Mouse (Mus musculus) embryonic fibroblast, embryonic 13.5 days (primary cell): ENCODE measurements around the gene Pctp. TPM values are rescaled to one million over a fixed set of nuclear protein-coding genes. Genes with fewer than 3 reads are reported as not detected.

Experiments used
- H3K27ac ChIP-seq: 2 replicates; pipeline ENCODE4 v1.5.1; 2012; ENCODE audit warnings: low read length, control low read depth, inconsistent platforms; ENCODE audit not compliant: insufficient read depth
- H3K4me1 ChIP-seq: 2 replicates; pipeline ENCODE4 v1.6.1; 2011; ENCODE audit warnings: low read length; ENCODE audit not compliant: control insufficient read depth, insufficient read depth
- H3K4me3 ChIP-seq: 2 replicates; pipeline ENCODE4 v1.5.1; 2011; ENCODE audit warnings: mild to moderate bottlenecking, control low read depth, low read length; ENCODE audit not compliant: insufficient read depth
- CTCF ChIP-seq: IDR thresholded peaks from 2 replicates; pipeline ENCODE4 v1.5.1; 2011; ENCODE audit warnings: mild to moderate bottlenecking, control low read depth, low read length, moderate library complexity, borderline replicate concordance; ENCODE audit not compliant: insufficient read depth
- POLR2A ChIP-seq: IDR thresholded peaks from 2 replicates; pipeline ENCODE4 v1.6.1; 2011; ENCODE audit warnings: low read depth, mild to moderate bottlenecking, control low read depth, low read length, moderate library complexity
- polyA plus RNA-seq: library from polyadenylated mRNA; stranded (reverse); fragments of >200 nt; gene quantifications from 2 replicates; pipeline ENCODE4 v1.2.4, GENCODE M21; 2011; ENCODE audit warnings: low read depth; ENCODE audit not compliant: missing spikeins, insufficient read length

Pctp gene
- 3.8 and 4.1 TPM in 2 replicates for polyA plus RNA-seq

DNA sequence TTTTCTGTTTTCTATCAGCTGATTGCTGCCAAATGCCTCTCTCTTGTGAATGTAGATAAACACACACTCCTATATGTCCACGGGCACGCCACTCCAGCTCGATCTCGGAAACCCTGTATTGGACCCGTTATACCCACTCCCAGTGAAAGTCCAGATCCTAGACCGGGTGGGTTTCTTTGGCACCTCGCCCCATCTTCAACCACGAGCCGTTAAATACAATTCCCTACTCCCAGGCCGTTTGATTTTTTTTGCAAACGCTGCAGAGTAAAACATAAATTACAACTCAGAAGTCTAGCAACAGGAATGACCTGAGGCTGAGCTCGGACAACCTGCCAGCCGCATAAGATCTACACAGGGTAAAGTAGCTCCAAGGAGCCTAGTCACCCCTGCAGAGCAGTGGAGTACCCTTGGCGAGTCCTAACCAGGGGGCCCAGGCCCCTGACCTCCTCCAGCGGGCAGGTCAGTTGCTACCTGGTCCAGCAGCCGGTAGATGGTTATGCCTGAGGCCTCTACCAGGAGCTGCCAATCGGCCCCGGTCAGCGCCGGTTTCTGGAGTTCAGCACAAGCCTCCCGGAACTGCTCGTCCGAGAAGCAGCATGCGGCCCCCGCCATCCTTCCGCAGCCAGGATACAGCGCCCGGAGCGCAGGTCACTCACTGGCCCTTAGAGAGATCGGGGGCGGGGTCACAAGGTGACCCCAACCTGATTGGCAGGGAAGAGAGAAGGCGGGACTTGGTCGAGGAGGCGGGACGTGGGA is at the start of gene Pctp:
Gene Pctp (minus strand): TSS at position 664 of the 756 bp plus-strand sequence.
- H3K4me3 ChIP-seq, result peak within 1 kb of the TSS; percentile 77
- no peak within 1 kb of the TSS for H3K27ac ChIP-seq

DNA sequence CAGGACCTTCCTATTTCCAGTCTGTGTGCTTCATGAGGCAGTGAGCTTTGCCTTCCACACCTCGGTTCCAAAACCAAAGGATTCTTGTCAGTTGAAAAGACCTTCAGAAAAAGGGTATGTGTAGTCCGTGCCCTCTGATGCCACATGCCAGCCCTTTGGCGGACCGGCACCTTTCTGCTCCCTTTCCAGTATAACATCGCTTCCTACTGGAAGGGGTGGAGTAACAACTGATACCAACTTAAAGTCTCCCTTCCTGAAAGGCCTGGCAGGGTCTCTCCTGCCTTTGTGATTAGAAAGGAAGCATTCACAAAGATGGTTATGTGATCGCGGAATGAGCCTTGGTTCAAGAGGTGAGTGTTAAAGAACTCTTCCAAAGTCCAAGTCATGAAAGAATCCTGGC is 47.3 kb upstream of the Pctp start:
- Histone ChIP-seq H3K4me3 (no peak overlapping the region), H3K4me1 (no peaks in the 10 kb centered on the region)
- no peak for TF ChIP-seq POLR2A
- TF ChIP-seq CTCF, result no peak

More for the DNA sequence above, at the start of gene Pctp:
- TF ChIP-seq POLR2A (peak; percentile 70), CTCF (no peak)
- H3K4me1 ChIP-seq, result no peaks in the 10 kb centered on the region

DNA sequence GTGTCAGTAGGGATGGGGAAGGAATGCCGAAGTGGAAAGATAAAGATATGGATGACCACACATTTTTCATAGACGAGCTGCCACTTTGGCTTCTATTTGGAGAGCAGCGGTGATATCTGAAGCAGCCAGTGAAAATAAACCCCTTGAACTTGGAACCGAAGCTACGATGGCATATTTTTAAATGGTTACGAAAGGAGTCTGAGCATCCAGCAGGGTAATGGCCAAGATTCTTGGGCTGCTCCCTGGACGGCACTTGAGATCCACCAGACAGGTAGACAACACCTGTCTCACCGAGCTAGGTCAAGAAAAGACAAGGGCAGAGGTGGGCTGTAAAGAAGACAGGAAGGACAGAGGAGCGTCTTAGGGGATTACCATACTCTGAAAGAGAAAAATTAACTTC is 44.6 kb upstream of the Pctp start:
- Histone ChIP-seq H3K4me3 (no peak overlapping the region), H3K27ac (no peak overlapping the region), H3K4me1 (no peaks in the 10 kb centered on the region)
- TF ChIP-seq POLR2A, result no peak

More for the DNA sequence above, 47.3 kb upstream of the Pctp start:
- no peak overlapping the region for H3K27ac ChIP-seq

DNA sequence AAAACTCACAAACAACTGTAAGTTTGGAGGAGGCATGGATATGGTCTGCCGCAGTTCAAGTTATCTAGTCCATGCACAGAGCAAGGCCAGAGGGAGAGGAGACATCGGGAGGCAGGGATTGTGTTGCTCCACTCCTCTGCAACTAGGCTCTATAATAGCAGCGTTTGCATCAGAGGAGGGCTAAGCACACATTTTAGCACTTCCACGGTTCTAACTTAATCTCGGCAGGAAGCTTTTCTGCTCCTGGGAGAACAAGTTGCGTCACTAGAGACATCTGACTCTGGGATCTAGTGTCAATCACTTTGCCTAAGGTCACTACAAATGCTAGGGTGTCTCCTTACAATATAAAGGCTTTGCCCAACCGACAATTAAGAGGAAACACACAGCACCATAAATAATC is 43.5 kb upstream of the Pctp start:
- Histone ChIP-seq H3K4me1 (no peaks in the 10 kb centered on the region), H3K27ac (no peak overlapping the region), H3K4me3 (no peak overlapping the region)
- no peak for TF ChIP-seq POLR2A
- TF ChIP-seq CTCF, result no peak

DNA sequence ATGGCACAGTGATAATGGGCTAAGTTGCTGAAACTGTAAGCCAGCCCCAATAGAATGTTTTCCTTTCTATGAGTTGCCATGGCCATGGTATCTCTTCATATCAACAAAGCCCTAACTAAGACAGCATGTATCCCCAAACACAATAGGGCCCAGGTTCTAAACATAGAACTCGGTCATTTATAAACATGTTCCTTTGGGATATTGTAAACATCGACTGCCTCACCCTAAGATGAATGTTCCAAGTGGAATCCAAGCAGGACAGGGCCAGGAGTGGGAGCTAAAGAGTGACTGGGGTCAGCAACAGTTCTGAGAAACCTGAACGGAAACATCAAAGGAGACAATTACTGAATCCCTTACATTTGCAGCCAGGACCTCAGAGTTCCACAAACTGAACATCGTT is 41.8 kb upstream of the Pctp start:
- TF ChIP-seq POLR2A (no peak), CTCF (no peak)
- no peak overlapping the region for H3K27ac ChIP-seq
- H3K4me3 ChIP-seq, result no peak overlapping the region

DNA sequence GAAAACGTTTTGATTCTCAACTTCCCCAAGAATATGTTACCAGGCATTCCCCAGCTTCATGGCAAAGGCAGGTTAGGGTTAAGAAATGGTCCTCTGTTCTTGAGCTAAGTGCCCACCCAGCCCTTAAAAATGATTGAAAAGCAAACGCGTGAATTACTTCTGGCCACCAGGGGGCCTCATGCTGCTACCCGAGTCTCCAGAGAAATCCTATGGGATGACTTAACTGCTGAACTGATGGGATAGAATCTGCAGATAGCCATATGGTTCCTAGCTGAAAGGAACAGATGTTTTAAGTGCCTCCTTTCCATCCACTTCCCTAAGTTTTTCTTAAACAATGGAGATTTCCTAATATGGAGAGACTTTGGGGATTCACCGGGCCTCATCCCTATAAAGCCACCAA is 35.3 kb upstream of the Pctp start:
- no peak overlapping the region for H3K27ac ChIP-seq
- H3K4me3 ChIP-seq, result no peak overlapping the region
- TF ChIP-seq POLR2A (no peak), CTCF (no peak)
- no peaks in the 10 kb centered on the region for H3K4me1 ChIP-seq

More for the DNA sequence above, 41.8 kb upstream of the Pctp start:
- no peaks in the 10 kb centered on the region for H3K4me1 ChIP-seq

DNA sequence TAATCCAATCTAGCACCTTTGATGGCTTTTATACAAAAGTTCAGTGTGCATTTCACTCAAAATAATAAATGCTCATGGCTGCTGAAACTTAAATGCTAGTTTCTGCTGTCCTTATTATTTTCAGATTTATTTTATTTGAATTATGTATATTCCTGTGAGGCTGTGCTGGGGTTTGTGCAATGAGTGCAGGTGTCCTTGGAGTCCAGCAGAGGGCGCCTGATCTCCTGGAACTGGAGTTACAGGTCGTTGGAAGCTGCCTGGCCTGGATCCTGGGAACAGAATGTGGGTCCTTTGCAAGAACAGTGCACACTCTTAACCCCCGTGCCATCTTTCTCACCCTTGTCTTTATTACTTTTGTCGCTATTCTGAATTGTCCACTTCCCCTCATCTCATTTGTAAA is 33.7 kb upstream of the Pctp start:
- Histone ChIP-seq H3K4me3 (no peak overlapping the region), H3K27ac (no peak overlapping the region), H3K4me1 (no peaks in the 10 kb centered on the region)
- no peak for TF ChIP-seq CTCF
- TF ChIP-seq POLR2A, result no peak

DNA sequence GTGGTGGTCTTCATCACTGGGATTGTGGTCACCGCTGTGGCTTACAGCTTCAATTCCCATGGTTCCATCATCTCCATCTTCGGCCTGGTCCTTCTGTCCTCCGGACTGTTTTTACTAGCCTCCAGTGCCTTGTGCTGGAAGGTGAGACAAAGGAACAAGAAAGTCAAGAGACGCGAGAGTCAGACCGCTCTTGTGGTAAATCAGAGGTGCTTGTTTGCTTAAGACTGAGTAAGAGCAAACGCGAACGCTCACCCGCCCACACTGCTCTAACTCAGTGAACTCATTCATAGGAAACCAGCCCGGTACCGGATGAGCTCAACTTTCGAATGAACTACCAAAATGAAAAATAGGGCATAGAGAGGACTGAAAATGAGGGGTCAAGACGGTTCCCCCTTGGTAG is 32.8 kb upstream of the Pctp start:
- Histone ChIP-seq H3K4me1 (no peaks in the 10 kb centered on the region), H3K4me3 (no peak overlapping the region), H3K27ac (no peak overlapping the region)
- TF ChIP-seq POLR2A, result no peak
- no peak for TF ChIP-seq CTCF

DNA sequence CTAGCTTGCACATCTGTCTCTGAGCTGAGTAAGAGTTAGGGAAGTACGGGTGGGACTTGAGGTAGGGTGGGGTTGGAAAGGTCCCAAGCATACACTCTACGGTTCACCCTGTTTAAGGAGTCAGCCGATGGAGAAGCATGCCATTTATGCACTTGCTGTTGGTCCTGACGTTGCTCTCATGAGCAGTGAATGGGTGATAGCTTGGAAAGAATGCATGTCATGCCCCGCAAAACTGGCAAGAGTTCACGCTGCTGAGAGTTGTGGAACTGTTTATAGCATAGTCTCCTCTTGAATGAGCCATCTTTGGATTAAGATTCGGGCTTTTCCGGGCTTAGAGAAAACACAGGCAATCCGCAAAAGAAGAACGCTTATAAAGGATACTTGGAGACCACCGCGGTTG is 32.0 kb upstream of the Pctp start:
- Histone ChIP-seq H3K4me3 (no peak overlapping the region), H3K4me1 (peaks cover 2% of the 10 kb centered on the region; the same call in 1 of the 2 replicates), H3K27ac (no peak overlapping the region)
- TF ChIP-seq POLR2A (no peak), CTCF (no peak)

DNA sequence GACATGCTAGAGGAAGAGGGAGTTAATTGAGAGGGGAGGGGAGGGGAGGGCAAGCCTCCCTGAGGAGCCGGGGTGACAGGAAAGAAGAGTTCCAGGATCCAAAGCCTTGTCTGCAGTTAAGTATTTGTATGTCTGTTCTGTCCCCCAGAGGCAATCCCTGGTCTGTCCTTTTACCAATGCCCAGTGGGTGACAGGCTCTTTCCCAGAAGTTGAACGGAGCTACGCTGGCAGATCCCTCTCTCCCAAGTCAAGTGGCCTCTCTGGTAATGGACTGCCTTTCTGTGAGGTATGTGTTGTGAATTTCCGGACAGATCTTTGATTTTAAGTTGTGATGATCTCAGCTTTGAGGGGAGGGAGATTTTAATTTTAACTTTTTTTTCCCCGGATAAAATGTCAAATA is 30.7 kb upstream of the Pctp start:
- Histone ChIP-seq H3K27ac (no peak overlapping the region), H3K4me1 (peaks cover 6% of the 10 kb centered on the region; the same call in 1 of the 2 replicates), H3K4me3 (no peak overlapping the region)
- TF ChIP-seq POLR2A (no peak), CTCF (no peak)
